Mouse (Mus musculus): ENCODE measurements around the gene Cux1. TPM values are rescaled to one million over a fixed set of nuclear protein-coding genes. Genes with fewer than 3 reads are reported as not detected.
"Not testable (repeated sequence)": the region's sequence is repeated elsewhere in the genome, so short reads cannot be mapped to it uniquely, and the experiment has no call there.

The Cux1 gene
- polyA plus RNA-seq, 1 experiment: 54.0 TPM

DNA sequence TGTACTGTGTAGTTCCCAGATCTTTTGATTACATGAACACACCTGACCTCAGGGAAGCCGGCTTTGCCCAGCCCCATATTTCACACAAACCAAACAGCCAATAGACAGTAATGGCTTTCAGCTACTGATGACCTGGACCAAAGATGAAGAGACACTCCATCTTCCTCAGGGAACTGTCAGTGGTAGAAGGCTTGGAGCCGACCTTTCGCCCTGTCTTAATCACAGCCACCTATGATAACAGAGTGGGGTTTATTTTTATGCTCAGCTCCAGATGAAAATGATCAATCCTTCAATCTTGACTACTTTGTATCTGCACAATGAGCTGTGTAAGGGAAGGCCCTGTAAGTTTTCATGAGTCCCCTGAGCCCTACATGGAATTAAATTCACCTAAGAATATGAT lies 93.2 kb downstream of the Cux1 start:
- DNase-seq (ENCODE audit: low read depth): no peak

DNA sequence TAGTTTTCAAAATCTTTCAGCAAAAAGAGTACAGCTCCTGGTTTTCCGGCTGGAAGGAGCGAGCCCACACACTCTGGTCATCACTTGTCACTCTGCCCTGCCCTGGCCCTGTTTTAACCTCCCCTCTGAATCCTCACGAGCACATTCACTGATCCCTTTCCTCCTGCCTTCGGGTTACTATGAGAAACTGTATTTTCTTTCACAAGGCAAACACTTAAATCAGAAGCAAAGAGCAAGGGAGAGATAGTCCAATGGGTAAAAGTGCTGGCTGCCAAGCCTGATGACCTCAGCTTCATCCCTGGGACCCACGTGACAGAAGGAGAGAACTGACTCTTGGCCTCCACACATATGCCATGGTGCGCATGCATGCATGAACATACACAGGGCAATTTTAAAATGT lies 94.0 kb downstream of the Cux1 start:
- DNase-seq (ENCODE audit: low read depth): no peak

GRCm38 (mm10) chr5:136472846-136473245 lies 94.4 kb downstream of the Cux1 start:
- DNase-seq (ENCODE audit: low read depth): no peak

DNA sequence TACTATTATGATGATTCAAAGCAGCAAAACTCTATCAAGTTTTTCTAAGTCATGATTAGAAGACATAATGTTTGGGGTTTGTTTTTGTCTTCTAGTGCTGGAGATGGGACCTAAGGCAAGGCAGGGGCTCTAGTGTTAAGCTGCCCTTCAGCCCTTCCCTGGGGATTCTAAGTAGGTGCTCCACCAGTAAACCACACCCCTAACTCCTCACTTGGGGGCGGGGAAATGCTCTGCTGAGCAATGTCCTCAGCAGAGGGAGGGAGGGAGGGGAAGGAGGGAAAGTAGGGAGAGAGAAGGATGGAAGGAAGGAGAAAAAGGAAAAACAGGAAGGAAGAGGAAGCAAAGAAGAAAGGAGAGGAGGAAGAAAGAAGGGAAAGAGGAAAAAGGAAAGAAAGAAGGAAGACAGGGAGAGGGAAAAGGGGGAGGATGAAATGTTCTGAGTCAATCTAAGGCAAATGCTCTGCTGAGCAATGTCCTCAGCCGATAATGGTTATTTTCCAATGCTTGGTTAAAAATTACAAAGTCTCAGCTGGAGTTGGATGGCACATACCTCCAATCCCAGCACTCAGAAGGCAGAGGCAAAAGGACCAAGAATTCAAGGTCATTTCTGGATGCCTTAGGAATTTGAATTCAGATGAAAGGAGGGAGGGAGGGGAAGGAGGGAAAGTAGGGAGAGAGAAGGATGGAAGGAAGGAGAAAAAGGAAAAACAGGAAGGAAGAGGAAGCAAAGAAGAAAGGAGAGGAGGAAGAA lies 96.1 kb downstream of the Cux1 start:
- DNase-seq (ENCODE audit: low read depth): not testable (repeated sequence)

DNA sequence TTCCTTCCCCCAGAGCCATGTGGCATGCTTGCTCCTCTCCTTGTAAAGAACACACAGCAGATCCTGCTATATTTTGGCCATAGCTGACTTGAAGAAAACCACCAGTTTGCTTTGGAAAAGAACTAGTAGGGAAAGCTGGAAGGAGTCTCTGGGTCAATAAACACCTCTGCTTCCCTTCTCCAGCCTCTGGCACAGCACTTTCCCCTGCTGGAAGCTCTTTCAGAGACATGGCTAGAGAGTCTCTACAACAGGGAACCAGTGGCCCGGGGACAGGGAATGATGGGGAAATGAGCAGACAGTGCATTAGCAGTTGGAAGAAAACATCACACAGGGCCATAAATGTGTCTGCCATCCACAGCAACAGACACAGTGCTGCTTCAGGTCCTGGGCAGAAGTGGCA lies 98.0 kb downstream of the Cux1 start:
- DNase-seq (ENCODE audit: low read depth): no peak

DNA sequence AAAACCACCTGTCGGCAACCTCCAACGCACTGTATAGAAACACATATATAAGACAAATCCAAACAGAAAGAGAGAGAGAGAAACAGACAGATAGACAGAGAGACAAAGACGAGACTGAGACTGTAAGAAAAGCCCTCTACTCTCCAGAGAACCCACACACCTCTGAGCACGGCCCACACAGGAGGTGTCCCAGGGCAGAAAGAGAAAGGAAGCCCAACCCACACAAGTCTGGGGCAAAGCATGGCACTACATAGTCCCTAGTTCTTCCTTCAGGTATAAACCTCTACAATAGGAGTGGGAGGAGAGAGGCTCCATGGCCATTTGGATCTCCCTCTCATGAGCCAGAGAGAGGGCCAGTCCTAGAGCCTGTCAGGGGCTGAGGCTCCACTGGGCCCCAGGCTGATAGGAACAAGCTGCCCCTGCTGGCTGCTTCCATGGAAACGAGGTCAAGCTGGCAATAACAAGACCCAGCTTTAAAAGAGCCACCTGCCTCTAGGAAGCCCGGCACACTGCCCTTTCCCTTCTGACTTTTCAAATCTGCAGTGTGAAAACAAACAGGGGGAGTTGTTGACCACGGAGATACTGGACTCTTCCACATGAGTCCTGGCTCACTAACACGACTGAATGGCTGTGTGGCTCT lies 99.8 kb downstream of the Cux1 start:
- no peak for DNase-seq (ENCODE audit: low read depth)

DNA sequence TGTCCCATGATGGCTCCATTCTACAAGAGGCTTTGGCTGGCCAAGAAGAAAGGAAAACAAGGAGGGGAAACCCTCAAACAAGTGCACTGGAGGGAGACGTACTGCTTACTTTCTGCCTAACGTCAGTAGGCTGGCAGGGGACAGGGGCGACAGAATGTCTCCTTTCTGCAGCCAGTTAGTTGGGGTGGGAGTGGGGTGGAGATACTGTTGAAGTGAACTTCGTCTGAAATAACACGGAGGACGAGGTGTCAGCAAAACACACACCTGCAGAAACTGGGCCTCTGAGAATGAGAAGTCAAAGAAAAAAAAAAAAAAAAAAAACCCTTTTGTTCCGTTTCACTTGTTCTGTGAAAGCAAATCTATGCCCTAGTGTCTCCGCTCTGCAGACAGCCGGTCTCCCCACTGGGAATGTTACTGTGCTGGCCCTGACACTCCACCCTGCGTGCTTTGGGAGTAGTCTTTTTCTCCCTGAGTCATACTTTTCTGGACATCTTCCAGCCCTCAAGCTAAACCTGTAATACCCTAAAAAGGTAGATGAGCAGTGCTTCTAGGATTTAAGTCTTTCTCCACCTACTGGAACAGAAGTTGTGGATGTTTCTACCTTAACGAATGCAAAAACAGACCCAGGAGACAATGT lies 101.4 kb downstream of the Cux1 start:
- no peak for DNase-seq (ENCODE audit: low read depth)

- no peak for DNase-seq (ENCODE audit: low read depth)
Measured at GRCm38 (mm10) chr5:136465366-136465765, 101.9 kb downstream of the Cux1 start.

- DNase-seq (ENCODE audit: low read depth): no peak
Measured at GRCm38 (mm10) chr5:136464849-136465248, 102.4 kb downstream of the Cux1 start.

GRCm38 (mm10) chr5:136464128-136464527 lies 103.2 kb downstream of the Cux1 start:
- DNase-seq (ENCODE audit: low read depth): no peak

GRCm38 (mm10) chr5:136462613-136463012 lies 104.7 kb downstream of the Cux1 start:
- DNase-seq (ENCODE audit: low read depth): no peak

DNA sequence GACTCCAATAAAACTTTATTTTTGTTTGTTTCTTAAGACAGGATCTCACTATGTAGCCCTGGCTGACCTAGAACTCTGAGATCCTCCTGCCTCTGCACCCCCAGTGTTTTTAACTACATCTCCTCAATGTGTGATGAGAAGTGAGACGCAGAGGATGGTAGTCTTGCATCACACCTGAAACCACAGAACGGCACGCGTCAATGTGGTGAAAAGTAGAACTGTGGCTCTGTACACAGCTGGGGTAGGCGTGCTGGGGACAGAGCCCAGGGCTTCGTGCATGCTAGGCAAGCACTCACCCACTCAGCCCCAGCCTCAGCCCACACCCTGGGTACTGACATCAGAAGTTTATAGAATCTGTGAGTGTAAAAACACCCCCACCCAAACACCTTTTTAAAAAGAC lies 107.4 kb downstream of the Cux1 start:
- no peak for DNase-seq (ENCODE audit: low read depth)

- DNase-seq (ENCODE audit: low read depth): no peak
Measured at GRCm38 (mm10) chr5:136458893-136459499, 108.3 kb downstream of the Cux1 start.

DNA sequence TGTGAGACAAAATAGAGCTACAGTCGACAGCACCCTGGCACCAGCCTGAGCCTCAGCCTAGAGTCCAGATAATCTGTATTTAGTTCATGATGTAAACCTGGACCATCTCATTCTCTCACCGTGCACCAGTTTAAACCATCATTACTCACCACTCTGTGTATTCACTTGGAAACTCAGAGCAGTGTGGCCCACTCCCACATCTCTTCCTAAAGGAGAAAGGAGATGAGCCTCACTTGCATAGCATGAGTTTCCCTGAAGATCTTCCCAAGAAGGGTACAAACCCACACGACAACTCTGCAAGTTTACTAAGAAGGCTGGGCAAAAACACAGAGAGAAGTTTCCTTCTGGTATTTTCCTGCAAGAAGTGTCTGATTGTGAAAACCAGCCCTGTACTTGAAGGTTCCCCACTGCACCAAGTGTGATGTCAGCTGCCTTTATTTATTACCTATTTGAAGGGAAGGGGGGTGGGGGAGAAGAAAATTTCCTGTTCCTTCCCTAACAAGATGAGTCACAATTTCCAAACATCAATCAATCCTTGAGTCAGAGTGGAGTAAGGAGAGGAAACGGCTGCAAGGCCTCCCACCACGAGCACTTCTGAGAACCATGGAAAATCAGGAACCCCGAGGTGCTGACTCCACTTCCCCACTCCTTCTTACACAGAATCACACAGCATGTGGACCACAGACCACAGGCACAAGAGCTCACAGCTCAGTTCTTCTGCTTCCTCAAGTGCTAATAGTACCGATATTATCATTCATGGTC lies 109.0 kb downstream of the Cux1 start:
- no peak for DNase-seq (ENCODE audit: low read depth)

- DNase-seq (ENCODE audit: low read depth): no peak
Measured at GRCm38 (mm10) chr5:136456395-136456794, 110.9 kb downstream of the Cux1 start.

DNA sequence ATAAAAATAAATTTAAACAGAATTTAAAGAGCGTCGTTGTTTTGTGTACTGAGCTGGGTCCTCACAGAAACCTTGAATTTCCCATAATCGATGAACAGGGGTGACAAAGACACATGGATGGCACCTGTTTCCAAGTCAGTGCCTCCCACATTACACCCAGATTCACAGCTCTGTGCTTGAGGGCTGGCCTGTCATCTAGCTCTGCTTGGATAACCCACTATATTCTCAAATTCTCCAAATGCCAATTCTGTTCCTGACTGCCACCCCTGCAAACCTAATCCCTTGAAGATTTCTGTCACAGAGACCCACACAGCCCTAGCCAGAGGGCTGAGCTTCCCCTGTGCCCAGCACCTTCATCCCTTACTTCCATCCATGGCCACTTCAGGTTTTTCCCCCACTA lies 114.6 kb downstream of the Cux1 start:
- no peak for DNase-seq (ENCODE audit: low read depth)

DNA sequence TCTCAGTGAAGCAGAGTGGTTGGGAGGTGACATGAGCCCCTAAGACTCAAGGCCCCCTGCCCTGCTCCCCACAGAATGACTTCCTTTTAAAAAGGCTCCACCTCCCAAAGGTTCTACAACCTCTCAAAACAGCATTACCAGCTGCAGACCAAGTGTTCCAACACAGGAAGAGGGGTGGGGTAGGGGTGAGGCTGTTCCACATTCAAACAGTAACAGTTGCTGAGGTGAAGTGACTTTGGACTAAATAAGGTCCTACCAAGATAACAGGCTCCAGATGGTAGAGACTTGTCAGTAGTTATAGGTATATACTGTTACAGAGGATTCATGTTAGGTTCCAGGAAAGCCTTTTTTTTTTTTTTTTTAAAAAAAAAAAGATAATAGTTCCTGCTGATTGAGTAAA lies 117.5 kb downstream of the Cux1 start:
- DNase-seq (ENCODE audit: low read depth): no peak

- no peak for DNase-seq (ENCODE audit: low read depth)
Measured at GRCm38 (mm10) chr5:136445967-136446366, 121.3 kb downstream of the Cux1 start.

- DNase-seq (ENCODE audit: low read depth): no peak
Measured at GRCm38 (mm10) chr5:136442238-136443187, 124.8 kb downstream of the Cux1 start.

- no peak for DNase-seq (ENCODE audit: low read depth)
Measured at GRCm38 (mm10) chr5:136429647-136430046, 137.6 kb downstream of the Cux1 start.
